Mouse (Mus musculus): Measurements from ENCODE around the gene Ddx58. TPM values are rescaled to one million over a fixed set of nuclear protein-coding genes. Genes with fewer than 3 reads are reported as not detected.

The Ddx58 gene
- polyA plus RNA-seq, 1 experiment from 2014 or later, result 9.5 TPM

DNA sequence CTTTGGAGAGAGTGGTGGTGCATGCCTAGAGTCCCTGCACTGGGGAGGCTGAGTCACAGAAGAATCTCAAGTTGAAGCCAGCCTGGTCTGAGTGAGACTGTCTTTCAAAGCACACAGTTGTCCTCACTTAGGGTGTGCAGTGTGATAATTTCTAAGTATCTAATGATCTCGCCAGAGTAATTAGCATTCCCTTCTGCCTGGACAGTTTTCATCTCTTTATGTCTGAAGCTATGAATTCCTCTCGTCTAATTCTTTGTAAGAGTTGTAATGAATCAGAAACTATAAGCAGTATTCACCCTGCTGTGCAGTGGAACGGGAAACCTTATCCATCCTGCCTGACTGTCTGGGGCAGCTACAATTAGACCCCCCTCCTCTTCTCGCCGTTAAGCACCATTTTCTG is 31.9 kb downstream of the Ddx58 start:
- Histone ChIP-seq H3K4me3 (replicated peaks) (no peak overlapping the region), H3K36me3 (peaks cover 20% of the 10 kb centered on the region), H3K4me1 (no peaks in the 10 kb centered on the region), H3K4me2 (replicated peaks) (no peak overlapping the region), H3K27me3 (no peaks in the 10 kb centered on the region), H3K9ac (no peak overlapping the region), H3K9me3 (replicated peaks) (no peaks in the 10 kb centered on the region), H3K27ac (replicated peaks) (no peak overlapping the region)
- 65% methylated on average over 5 of the region's 5 CpGs for WGBS
- ATAC-seq (ENCODE audit: insufficient number of reproducible peaks, low FRiP score, low TSS enrichment, low read depth), result no peak

DNA sequence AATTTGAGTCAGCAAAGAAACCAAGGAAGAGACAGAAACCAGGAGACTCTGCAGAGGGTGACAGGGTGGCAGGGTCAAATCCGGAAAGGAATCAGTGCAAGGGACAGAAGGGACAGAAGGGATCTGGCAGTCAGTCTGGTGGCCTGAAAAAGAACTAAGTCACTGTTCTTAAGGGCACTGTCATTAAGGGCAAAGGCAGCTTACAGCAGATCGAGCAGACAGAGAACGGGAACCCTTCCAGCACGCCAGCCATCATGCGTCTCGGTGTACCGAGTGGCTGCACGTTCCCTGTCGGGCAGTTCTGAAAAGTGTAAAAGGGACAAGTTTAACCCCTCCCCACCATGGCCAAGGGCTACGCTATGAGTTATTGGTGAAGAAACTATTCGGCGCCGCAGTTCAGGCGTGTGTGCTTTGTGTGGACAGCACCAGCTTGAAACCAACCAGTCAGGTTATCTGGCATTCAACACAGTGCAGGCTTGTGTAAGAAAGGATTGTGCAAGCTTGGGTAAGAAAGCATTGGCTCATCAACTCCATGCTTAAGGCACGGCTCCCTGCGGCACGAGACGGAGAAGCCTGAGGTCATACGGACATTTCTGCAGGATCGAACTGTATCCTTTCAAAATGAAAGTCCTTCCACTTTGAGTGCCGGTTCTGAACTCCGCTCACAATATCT is 34.3 kb downstream of the Ddx58 start:
- Histone ChIP-seq H3K36me3 (peaks cover 20% of the 10 kb centered on the region; the same call in 1 of the 2 replicates), H3K27ac (replicated peaks) (no peak overlapping the region), H3K4me1 (no peaks in the 10 kb centered on the region), H3K27me3 (no peaks in the 10 kb centered on the region), H3K9me3 (replicated peaks) (no peaks in the 10 kb centered on the region), H3K9ac (no peak overlapping the region), H3K4me2 (replicated peaks) (no peak overlapping the region), H3K4me3 (replicated peaks) (no peak overlapping the region)
- 90% methylated on average over 22 of the region's 22 CpGs for WGBS
- no peak for ATAC-seq (ENCODE audit: insufficient number of reproducible peaks, low FRiP score, low TSS enrichment, low read depth)

DNA sequence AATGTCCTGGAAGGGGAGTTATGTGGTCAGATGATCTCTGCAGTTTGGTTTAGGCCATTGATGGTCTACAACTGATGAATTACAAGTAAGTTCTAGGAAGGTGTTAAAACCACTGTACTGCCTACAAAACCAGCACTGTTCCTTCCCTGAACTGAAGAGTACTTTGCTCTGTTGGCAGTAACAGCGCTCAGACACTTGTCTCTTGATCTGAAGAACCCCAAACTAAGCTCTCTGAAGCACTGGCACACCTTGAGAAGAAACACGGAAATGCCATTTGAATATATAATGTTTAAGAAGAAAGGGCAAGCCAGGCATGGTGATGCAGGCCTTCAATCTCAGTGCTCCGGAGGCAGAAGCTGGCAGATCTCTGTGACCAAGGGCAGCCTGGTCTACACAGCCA is 35.3 kb downstream of the Ddx58 start:
- WGBS, result 93% methylated on average over 3 of the region's 3 CpGs

DNA sequence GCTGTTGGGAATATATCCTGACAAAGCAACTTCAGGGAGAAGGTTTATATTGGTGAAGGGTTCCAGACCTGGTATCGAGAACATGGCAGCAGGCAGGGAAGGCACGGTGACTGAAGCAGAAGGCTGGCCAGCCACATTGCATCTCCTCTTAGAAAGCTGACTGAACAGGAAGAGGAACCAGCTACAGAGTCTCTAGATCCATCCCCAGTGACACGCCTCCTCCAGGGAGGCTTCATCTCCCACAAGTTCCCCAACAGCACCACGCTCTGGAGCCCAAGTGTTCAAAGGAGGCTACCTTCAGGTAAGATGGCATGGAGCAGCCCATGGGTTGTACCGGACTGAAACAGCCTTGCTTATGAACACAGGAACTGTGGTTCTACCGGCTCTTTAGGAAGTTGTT is 37.4 kb downstream of the Ddx58 start:
- H3K36me3 ChIP-seq, result peaks cover 35% of the 10 kb centered on the region
- no peaks in the 10 kb centered on the region for H3K27me3 ChIP-seq
- no peak overlapping the region for H3K27ac ChIP-seq (replicated peaks)
- no peak for ATAC-seq (ENCODE audit: insufficient number of reproducible peaks, low FRiP score, low TSS enrichment, low read depth)
- WGBS, result 88% methylated on average over 6 of the region's 6 CpGs
- no peak overlapping the region for H3K9ac ChIP-seq
- no peaks in the 10 kb centered on the region for H3K9me3 ChIP-seq (replicated peaks)
- no peaks in the 10 kb centered on the region for H3K4me1 ChIP-seq
- H3K4me2 ChIP-seq (replicated peaks), result no peak overlapping the region
- H3K4me3 ChIP-seq (replicated peaks), result no peak overlapping the region

More for the DNA sequence above, 35.3 kb downstream of the Ddx58 start:
- Histone ChIP-seq H3K4me2 (replicated peaks) (no peak overlapping the region), H3K4me1 (no peaks in the 10 kb centered on the region), H3K27ac (replicated peaks) (no peak overlapping the region), H3K36me3 (peaks cover 18% of the 10 kb centered on the region; the same call in 1 of the 2 replicates), H3K4me3 (replicated peaks) (no peak overlapping the region), H3K9me3 (replicated peaks) (no peaks in the 10 kb centered on the region), H3K9ac (no peak overlapping the region), H3K27me3 (no peaks in the 10 kb centered on the region)
- ATAC-seq (ENCODE audit: insufficient number of reproducible peaks, low FRiP score, low TSS enrichment, low read depth), result no peak

DNA sequence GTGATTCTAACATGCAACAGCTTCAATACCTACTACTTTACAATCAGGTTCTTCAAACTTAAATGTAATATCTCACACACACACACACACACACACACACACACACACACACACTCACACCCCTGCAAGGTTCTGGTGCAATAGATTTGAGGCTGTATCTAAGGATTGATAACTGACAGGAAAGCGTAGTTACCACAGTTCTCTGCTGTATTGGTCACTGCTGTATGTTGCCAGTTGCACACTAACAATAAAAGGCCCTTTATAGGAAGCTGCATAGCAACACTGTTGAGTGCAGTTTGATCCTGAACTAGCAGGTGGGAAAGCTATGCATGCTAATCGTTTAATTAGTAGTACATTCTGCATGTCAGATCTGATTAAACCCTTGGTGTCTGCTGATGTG is 44.3 kb downstream of the Ddx58 start:
- Histone ChIP-seq H3K27me3 (no peaks in the 10 kb centered on the region), H3K4me2 (replicated peaks) (no peak overlapping the region), H3K4me3 (replicated peaks) (no peak overlapping the region), H3K9me3 (replicated peaks) (no peaks in the 10 kb centered on the region), H3K27ac (replicated peaks) (no peak overlapping the region), H3K36me3 (peaks cover 54% of the 10 kb centered on the region), H3K4me1 (no peaks in the 10 kb centered on the region), H3K9ac (no peak overlapping the region)
- no peak for ATAC-seq (ENCODE audit: insufficient number of reproducible peaks, low FRiP score, low TSS enrichment, low read depth)
- WGBS, result 93% methylated on average over 2 of the region's 2 CpGs

DNA sequence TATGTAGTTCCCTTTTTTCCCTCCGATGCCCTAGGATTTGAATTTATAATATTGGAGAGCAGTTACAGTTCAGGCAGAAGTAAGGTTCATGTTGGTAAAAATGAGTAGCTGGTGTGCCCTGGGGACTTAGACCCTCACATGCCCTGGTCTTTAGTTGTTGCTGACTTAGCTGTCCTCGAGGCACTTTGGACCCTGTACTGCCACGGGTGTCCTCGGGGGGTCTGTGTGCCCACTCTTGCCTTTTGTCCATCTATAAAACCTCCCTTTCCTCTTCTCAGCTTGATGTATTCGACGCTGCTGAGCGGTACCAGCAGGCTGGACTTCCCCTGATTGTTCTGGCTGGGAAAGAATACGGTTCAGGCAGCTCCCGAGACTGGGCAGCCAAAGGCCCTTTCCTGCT is 46.2 kb downstream of the Ddx58 start:
- Histone ChIP-seq H3K36me3 (peaks cover 64% of the 10 kb centered on the region), H3K4me1 (no peaks in the 10 kb centered on the region), H3K27me3 (no peaks in the 10 kb centered on the region), H3K9me3 (replicated peaks) (no peaks in the 10 kb centered on the region), H3K27ac (replicated peaks) (no peak overlapping the region), H3K9ac (no peak overlapping the region), H3K4me3 (replicated peaks) (no peak overlapping the region), H3K4me2 (replicated peaks) (no peak overlapping the region)
- no peak for ATAC-seq (ENCODE audit: insufficient number of reproducible peaks, low FRiP score, low TSS enrichment, low read depth)
- WGBS, result 80% methylated on average over 9 of the region's 9 CpGs

DNA sequence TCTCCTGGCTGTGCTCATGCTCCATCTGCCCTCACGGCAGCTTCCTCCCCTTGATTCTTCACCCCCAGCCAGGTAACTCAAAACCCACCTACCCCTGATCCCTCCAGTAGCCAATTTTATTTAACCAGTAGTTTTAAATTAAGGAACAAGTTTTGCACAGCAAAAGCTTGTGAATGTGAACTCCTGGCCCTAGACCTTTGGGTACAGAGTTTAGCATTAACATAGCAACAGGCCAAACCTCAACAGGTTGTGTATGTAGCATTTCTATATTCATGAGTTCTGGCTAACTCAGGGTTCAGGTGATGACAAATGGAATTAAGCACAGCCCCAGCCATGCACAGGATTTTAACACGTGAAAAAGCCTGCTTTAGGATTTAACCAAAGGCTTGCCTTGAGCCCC is 47.4 kb downstream of the Ddx58 start:
- H3K4me3 ChIP-seq (replicated peaks), result no peak overlapping the region
- no peaks in the 10 kb centered on the region for H3K27me3 ChIP-seq
- H3K4me1 ChIP-seq, result no peaks in the 10 kb centered on the region
- no peaks in the 10 kb centered on the region for H3K9me3 ChIP-seq (replicated peaks)
- WGBS, result 41% methylated on average over 2 of the region's 2 CpGs
- no peak overlapping the region for H3K27ac ChIP-seq (replicated peaks)
- peaks cover 59% of the 10 kb centered on the region for H3K36me3 ChIP-seq
- ATAC-seq (ENCODE audit: insufficient number of reproducible peaks, low FRiP score, low TSS enrichment, low read depth), result no peak
- H3K9ac ChIP-seq, result no peak overlapping the region
- H3K4me2 ChIP-seq (replicated peaks), result no peak overlapping the region

DNA sequence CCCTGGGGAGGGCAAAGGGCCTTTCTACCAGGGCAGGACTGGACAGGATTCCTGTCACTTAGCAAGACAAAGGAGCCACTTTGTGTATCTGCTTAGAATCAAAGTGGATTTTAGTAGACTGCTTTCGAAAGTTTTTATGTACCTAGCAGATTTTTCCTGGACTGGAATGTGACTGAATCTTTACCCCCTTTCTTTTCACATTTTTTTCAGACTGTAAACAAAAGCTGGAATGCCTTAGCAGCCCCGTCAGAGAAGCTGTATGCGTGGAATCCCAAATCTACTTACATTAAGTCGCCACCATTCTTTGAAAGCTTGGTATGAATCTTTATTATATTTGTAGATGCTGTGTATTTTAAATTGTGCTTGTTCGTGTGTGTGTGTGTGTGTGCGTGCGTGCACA is 51.7 kb downstream of the Ddx58 start:
- no peak overlapping the region for H3K4me2 ChIP-seq (replicated peaks)
- H3K36me3 ChIP-seq, result peaks cover 66% of the 10 kb centered on the region
- no peaks in the 10 kb centered on the region for H3K4me1 ChIP-seq
- no peak for ATAC-seq (ENCODE audit: insufficient number of reproducible peaks, low FRiP score, low TSS enrichment, low read depth)
- no peak overlapping the region for H3K27ac ChIP-seq (replicated peaks)
- 82% methylated on average over 7 of the region's 7 CpGs for WGBS
- no peak overlapping the region for H3K9ac ChIP-seq
- no peaks in the 10 kb centered on the region for H3K27me3 ChIP-seq
- H3K9me3 ChIP-seq (replicated peaks), result no peaks in the 10 kb centered on the region
- no peak overlapping the region for H3K4me3 ChIP-seq (replicated peaks)

DNA sequence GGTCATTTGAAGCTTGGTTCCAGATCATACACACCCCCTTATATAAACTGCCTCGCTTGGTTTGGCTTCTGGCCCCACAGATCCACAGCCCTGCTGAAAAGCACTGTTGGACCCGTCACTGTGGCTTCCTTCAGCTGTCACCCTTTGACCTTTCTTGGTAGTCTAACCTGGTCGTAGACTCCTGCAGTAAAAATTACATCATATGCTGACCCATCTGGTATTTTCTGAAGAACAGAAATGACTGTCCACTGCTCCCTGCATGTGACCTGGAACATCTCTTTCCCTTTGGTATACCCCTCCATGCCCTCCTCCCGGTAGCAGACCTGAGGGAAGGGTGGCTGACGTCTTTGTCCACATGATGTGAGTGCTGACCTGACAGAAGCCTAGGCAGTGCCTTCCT is 55.2 kb downstream of the Ddx58 start:
- Histone ChIP-seq H3K9me3 (replicated peaks) (no peaks in the 10 kb centered on the region), H3K36me3 (peaks cover 75% of the 10 kb centered on the region), H3K4me2 (replicated peaks) (no peak overlapping the region), H3K4me3 (replicated peaks) (no peak overlapping the region), H3K27me3 (no peaks in the 10 kb centered on the region), H3K4me1 (no peaks in the 10 kb centered on the region), H3K9ac (no peak overlapping the region), H3K27ac (replicated peaks) (no peak overlapping the region)
- 86% methylated on average over 5 of the region's 5 CpGs for WGBS
- no peak for ATAC-seq (ENCODE audit: insufficient number of reproducible peaks, low FRiP score, low TSS enrichment, low read depth)

DNA sequence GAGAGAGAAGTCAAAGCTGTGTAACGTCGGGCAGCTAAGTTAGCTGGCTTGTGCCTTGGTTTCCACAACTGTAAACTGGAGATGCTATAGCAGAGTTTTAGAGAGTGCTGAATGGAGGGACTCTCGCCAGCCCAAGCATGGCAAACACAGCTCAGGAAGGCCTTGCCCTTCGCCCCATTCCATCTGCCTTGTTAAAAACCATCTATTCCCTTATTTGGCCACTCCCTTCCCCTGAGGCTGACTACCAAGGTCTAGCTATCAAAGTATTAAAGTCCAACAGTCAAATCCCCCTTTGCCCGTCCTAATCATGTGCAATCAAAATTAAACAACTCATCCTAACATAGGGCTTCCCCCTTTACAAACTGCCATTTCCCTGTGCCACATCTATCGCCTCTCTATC is 55.8 kb downstream of the Ddx58 start:
- H3K9ac ChIP-seq, result no peak overlapping the region
- 87% methylated on average over 6 of the region's 6 CpGs for WGBS
- no peaks in the 10 kb centered on the region for H3K9me3 ChIP-seq (replicated peaks)
- no peak overlapping the region for H3K27ac ChIP-seq (replicated peaks)
- no peak overlapping the region for H3K4me3 ChIP-seq (replicated peaks)
- ATAC-seq (ENCODE audit: insufficient number of reproducible peaks, low FRiP score, low TSS enrichment, low read depth), result no peak
- H3K4me1 ChIP-seq, result no peaks in the 10 kb centered on the region
- H3K27me3 ChIP-seq, result no peaks in the 10 kb centered on the region
- peaks cover 71% of the 10 kb centered on the region for H3K36me3 ChIP-seq
- H3K4me2 ChIP-seq (replicated peaks), result no peak overlapping the region

DNA sequence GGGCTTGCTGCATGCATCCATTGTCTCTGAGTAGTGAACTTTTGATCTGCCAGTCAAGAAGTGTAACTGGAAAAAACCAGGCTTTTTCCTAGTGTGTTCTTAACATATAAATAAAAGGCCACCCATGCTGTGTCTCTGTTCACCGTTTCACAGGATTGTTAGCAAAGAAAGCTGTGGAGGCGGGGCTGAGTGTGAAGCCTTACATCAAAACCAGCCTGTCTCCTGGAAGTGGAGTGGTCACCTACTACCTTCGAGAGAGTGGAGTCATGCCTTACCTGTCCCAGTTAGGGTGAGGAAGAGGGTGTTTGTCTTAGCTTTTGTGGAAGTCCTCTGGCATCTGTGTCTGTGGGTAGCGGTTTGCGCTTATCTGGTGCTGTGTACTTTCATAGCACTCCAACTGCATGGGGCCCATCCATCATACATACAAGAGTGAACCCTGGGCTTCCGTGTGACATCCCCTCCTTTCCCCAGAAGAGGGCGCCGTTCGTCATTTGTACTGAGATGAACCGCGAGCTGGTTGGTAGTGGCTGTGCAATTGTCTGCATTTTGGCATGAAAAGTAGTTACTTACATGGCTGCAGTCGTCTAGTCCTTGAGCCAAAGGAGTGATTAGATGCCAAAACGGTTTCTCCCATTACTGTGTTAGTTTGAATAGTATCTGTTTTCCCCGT is 56.8 kb downstream of the Ddx58 start:
- no peak overlapping the region for H3K4me3 ChIP-seq (replicated peaks)
- H3K9ac ChIP-seq, result no peak overlapping the region
- H3K4me2 ChIP-seq (replicated peaks), result no peak overlapping the region
- no peak for ATAC-seq (ENCODE audit: insufficient number of reproducible peaks, low FRiP score, low TSS enrichment, low read depth)
- no peaks in the 10 kb centered on the region for H3K4me1 ChIP-seq
- H3K9me3 ChIP-seq (replicated peaks), result no peaks in the 10 kb centered on the region
- WGBS, result 40% methylated on average over 14 of the region's 14 CpGs
- no peaks in the 10 kb centered on the region for H3K27me3 ChIP-seq
- no peak overlapping the region for H3K27ac ChIP-seq (replicated peaks)
- peaks cover 71% of the 10 kb centered on the region for H3K36me3 ChIP-seq

DNA sequence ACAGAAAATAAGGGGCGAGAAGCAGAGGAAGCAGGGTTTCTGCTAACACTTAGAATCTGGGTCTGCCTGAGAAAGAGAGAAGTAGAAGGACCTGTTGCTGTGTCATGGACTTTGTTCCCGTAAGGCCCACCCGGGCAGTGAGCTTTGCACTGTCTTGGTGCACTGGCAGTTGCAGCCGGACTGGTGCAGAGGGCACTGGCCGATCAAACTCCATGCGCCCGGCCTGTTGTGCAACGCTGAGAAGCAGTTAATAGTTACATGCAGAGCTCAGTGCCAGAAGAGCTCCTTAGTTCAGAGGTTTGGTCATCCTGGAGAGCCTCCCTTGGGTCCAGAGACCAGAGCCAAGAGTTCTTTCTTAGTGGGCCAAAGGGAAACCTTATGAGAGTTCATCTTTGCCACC is 57.9 kb downstream of the Ddx58 start:
- no peak overlapping the region for H3K4me2 ChIP-seq (replicated peaks)
- no peaks in the 10 kb centered on the region for H3K4me1 ChIP-seq
- ATAC-seq (ENCODE audit: insufficient number of reproducible peaks, low FRiP score, low TSS enrichment, low read depth), result no peak
- no peak overlapping the region for H3K9ac ChIP-seq
- no peaks in the 10 kb centered on the region for H3K9me3 ChIP-seq (replicated peaks)
- no peaks in the 10 kb centered on the region for H3K27me3 ChIP-seq
- 93% methylated on average over 8 of the region's 8 CpGs for WGBS
- no peak overlapping the region for H3K4me3 ChIP-seq (replicated peaks)
- H3K27ac ChIP-seq (replicated peaks), result no peak overlapping the region
- peaks cover 72% of the 10 kb centered on the region for H3K36me3 ChIP-seq
